Comparison of ENCODE assay signal across 13 mouse cellular contexts in genomic region chr6:146434217-146434616, GRCm38 (mm10).
"Had no signal": no experiment of that assay in that cellular context is flagged by ENCODE, and none has a peak within 500 bp of the region (broad histone marks: within the 10 kb centered on the region; RNA-seq: fewer than 3 reads in every experiment).

No protein-coding gene starts in this region.

- DNase-seq: kidney, adult 8-10 months; kidney, postnatal 25 days; lung, embryonic 14.5 days; lung, postnatal 10 days; lung, postnatal 4 days; right cerebral cortex, postnatal 14 days; thymus, postnatal 4 days had no signal

- H3K4me1 ChIP-seq: liver, embryonic 12.5 days had no signal

- H3K9me3 ChIP-seq: limb, embryonic 15.5 days; liver, embryonic 12.5 days; midbrain, embryonic 12.5 days; neural tube, embryonic 12.5 days had no signal

- H3K36me3 ChIP-seq: limb, embryonic 15.5 days; liver, embryonic 12.5 days; midbrain, embryonic 12.5 days; neural tube, embryonic 12.5 days had no signal

- H3K27me3 ChIP-seq: limb, embryonic 15.5 days; midbrain, embryonic 12.5 days; neural tube, embryonic 12.5 days had no signal

- ATAC-seq: liver, embryonic 12.5 days had no signal

- H3K4me3 ChIP-seq: left cerebral cortex, adult 2 months; limb, embryonic 15.5 days; liver, embryonic 12.5 days; midbrain, embryonic 12.5 days; myocyte; neural tube, embryonic 12.5 days had no signal
